Mouse (Mus musculus) bone marrow macrophage, adult 2 months (primary cell): ENCODE results near the gene Efcab12. TPM values are rescaled to one million over a fixed set of nuclear protein-coding genes. Genes with fewer than 3 reads are reported as not detected.

Experiments used
- H3K27ac ChIP-seq: 2 replicates; pipeline ENCODE4 v1.5.1; 2012; ENCODE audit warnings: low read depth, low read length; ENCODE audit not compliant: insufficient read depth
- H3K4me1 ChIP-seq: 2 replicates; pipeline ENCODE4 v1.6.1; 2012; ENCODE audit warnings: low read length; ENCODE audit not compliant: control insufficient read depth, insufficient read depth
- H3K4me3 ChIP-seq: 2 replicates; pipeline ENCODE4 v1.5.1; 2012; ENCODE audit warnings: mild to moderate bottlenecking, low read length, moderate library complexity; ENCODE audit not compliant: insufficient read depth
- CTCF ChIP-seq: IDR thresholded peaks from 2 replicates; pipeline ENCODE4 v1.5.1; 2012; ENCODE audit warnings: low read depth, mild to moderate bottlenecking, low read length, moderate library complexity
- POLR2A ChIP-seq: IDR thresholded peaks from 2 replicates; pipeline ENCODE4 v1.6.1; 2012; ENCODE audit warnings: mild to moderate bottlenecking, low read depth, low read length, borderline replicate concordance
- polyA plus RNA-seq: library from polyadenylated mRNA; stranded (reverse); fragments of >200 nt; gene quantifications from 2 replicates; pipeline ENCODE4 v1.2.4, GENCODE M21; 2012; ENCODE audit not compliant: missing spikeins, insufficient read depth, insufficient read length

Efcab12 gene
- polyA plus RNA-seq, 1 experiment = 0.31 TPM

GRCm38 (mm10) chr6:115815041-115815440, 23.2 kb downstream of the Efcab12 start:
- H3K4me3 ChIP-seq = no peak overlapping the region
- peaks cover 15% of the 10 kb centered on the region for H3K4me1 ChIP-seq
- H3K27ac ChIP-seq = no peak overlapping the region
- TF ChIP-seq POLR2A (no peak), CTCF (no peak)

DNA sequence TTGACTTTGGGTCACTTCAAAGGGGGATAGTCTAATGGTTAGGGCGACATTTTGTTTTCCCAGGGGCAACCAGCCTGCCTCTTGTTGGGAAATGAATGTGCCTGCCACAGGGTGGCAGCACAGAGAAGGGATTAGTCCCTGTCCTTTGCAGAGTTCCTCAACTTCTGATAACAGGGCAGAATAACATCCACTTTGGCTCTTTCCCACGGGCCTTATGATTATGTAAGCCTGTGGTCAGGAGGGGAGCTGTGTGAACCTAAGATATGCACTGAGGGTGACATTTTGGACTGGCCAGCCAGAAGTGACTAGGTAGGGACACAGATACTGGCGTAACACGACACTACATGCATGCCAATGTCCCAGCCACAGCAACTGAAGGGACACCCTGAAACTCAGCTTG, 24.1 kb downstream of the Efcab12 start:
- TF ChIP-seq POLR2A (no peak), CTCF (peak; percentile 69)
- peaks cover 15% of the 10 kb centered on the region for H3K4me1 ChIP-seq
- H3K4me3 ChIP-seq = no peak overlapping the region
- H3K27ac ChIP-seq = no peak overlapping the region

GRCm38 (mm10) chr6:115811606-115812005, 26.6 kb downstream of the Efcab12 start:
- Histone ChIP-seq H3K27ac (no peak overlapping the region), H3K4me3 (no peak overlapping the region), H3K4me1 (peaks cover 15% of the 10 kb centered on the region)
- TF ChIP-seq POLR2A = no peak
- TF ChIP-seq CTCF = no peak

- Histone ChIP-seq H3K27ac (peak within 1 kb of the TSS; percentile 72), H3K4me1 (peaks cover 2% of the 10 kb centered on the region), H3K4me3 (peak within 1 kb of the TSS; percentile 78)
- no peak for TF ChIP-seq POLR2A
- no peak for TF ChIP-seq CTCF
Measured at GRCm38 (mm10) chr6:115808488-115809231, 29.6 kb downstream of the Efcab12 start, which contains the start of gene Rpl32. Rpl32 (minus strand) TSS chr6:115808747.

GRCm38 (mm10) chr6:115808196-115808487, 30.1 kb downstream of the Efcab12 start:
- no peak for TF ChIP-seq CTCF
- no peak for TF ChIP-seq POLR2A
- Histone ChIP-seq H3K4me1 (peaks cover 2% of the 10 kb centered on the region; the same call in 1 of the 2 replicates), H3K27ac (peak overlapping the region; percentile 72), H3K4me3 (peak overlapping the region; percentile 78)

- peak overlapping the region; percentile 78 for H3K4me3 ChIP-seq
- TF ChIP-seq CTCF (no peak), POLR2A (no peak)
- H3K4me1 ChIP-seq = peaks cover 2% of the 10 kb centered on the region; the same call in 1 of the 2 replicates
- H3K27ac ChIP-seq = peak overlapping the region; percentile 72
Measured at GRCm38 (mm10) chr6:115807464-115808195, 30.6 kb downstream of the Efcab12 start.

GRCm38 (mm10) chr6:115804432-115805192, 33.6 kb downstream of the Efcab12 start:
- TF ChIP-seq CTCF (no peak), POLR2A (no peak)
- Histone ChIP-seq H3K4me1 (peaks cover 2% of the 10 kb centered on the region; the same call in 1 of the 2 replicates), H3K27ac (no peak overlapping the region), H3K4me3 (no peak overlapping the region)

DNA sequence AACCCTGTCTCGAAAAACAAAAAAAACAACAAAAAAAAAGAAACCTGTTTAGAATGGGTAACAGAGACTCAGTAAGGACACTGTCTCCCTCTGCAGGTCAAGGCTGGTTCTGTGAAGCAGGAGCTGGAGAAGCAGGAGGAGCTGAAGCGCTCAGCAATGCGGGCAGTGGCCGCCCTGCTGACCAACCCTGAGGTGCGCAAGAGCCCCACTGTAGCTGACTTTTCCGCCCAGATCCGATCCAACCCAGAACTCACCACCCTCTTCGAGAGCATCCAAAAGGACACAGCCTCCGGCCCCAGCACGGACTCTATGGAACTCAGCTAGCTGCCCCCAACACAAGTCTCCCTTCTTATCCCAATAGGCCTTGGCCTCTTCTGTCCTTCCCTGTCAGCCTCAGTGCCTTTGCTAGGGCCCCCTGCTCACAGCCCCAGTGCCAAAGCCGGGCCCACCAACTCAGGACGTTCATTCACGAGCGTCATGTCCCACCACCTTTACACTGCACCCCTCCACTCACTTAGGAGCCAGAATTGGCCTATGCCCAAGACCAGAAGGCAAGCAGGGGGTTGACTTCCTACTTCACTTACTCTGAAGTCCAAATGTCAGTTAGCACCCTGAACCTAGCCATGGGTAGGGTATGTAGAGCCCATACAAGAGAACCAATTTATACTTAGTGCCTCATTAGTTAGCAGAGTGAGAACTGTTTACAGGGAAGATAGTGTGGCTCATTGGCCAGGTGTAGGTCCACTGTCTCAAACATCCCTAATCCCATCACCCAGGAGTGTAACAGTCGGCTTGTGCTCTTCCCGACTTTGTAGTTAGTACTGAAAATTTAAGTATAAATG, 34.5 kb downstream of the Efcab12 start:
- H3K4me1 ChIP-seq = peaks cover 2% of the 10 kb centered on the region; the same call in 1 of the 2 replicates
- H3K4me3 ChIP-seq = no peak overlapping the region
- TF ChIP-seq CTCF (peak; percentile 38), POLR2A (no peak)
- no peak overlapping the region for H3K27ac ChIP-seq

DNA sequence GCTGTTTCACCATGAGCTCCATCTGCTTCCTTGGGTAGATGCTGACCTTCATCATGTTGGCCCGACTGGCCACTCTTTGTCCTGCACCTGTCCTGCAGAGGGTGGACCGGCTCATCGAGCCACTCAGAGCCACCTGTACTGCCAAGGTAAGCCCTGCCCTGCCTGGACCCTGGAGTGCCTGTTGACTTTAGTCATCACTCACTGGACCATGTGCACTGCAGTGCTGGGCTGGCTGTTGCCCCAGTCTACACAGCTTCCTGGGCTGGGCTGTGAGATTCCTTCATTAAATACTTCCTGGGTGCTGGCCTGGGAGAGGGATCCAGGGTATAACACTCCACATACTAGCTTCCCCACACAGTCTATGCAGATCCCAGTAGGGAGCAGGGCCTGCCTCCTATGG, 36.4 kb downstream of the Efcab12 start:
- Histone ChIP-seq H3K27ac (no peak overlapping the region), H3K4me1 (peaks cover 2% of the 10 kb centered on the region; the same call in 1 of the 2 replicates), H3K4me3 (no peak overlapping the region)
- TF ChIP-seq POLR2A = no peak
